Mouse (Mus musculus): ENCODE measurements around the gene Ptpra.

GRCm38 (mm10) chr2:130439840-130440480, 10.1 kb upstream of the Ptpra start:
- TF ChIP-seq POLR2A (IDR thresholded peaks at IDR 0.05; ENCODE audit: insufficient read depth, low read length) (no peak), CTCF (IDR thresholded peaks at IDR 0.05; ENCODE audit: low read depth, low read length) (no peak), EP300 (IDR thresholded peaks at IDR 0.05; ENCODE audit: insufficient read depth, low read depth, low read length) (no peak)

Data from ES-Bruce4 (cell line).